ENCODE assay signal across 22 mouse cellular contexts in genomic region chr16:88651952-88652351, GRCm38 (mm10). TPM values are rescaled to one million over a fixed set of nuclear protein-coding genes. Genes with fewer than 3 reads are reported as not detected.
"Had no signal": no experiment of that assay in that cellular context is flagged by ENCODE, and none has a peak within 500 bp of the region (broad histone marks: within the 10 kb centered on the region; RNA-seq: fewer than 3 reads in every experiment).

No protein-coding gene starts in this region.

- ATAC-seq: hindbrain, embryonic 16.5 days; liver, postnatal 0 days; lung, postnatal 0 days; midbrain, embryonic 13.5 days; midbrain, embryonic 16.5 days had no signal

- H3K4me2 ChIP-seq: limb, embryonic 12.5 days; limb, embryonic 15.5 days; liver, embryonic 11.5 days; lung, embryonic 14.5 days; midbrain, embryonic 13.5 days had no signal

- H3K4me3 ChIP-seq: limb, embryonic 12.5 days; limb, embryonic 15.5 days; midbrain, embryonic 13.5 days had no signal

- DNase-seq: left cerebral cortex, postnatal 4 days; liver, postnatal 0 days; lung, embryonic 14.5 days; thymus, adult 18-20 months; thymus, postnatal 36 days had no signal

- H3K9me3 ChIP-seq: limb, embryonic 12.5 days; limb, embryonic 15.5 days; midbrain, embryonic 13.5 days had no signal

- H3K27ac ChIP-seq: limb, embryonic 12.5 days; limb, embryonic 15.5 days; liver, embryonic 14.5 days; macrophage; midbrain, embryonic 13.5 days had no signal

- H3K27me3 ChIP-seq: limb, embryonic 12.5 days; limb, embryonic 15.5 days; midbrain, embryonic 13.5 days had no signal

- H3K36me3 ChIP-seq: limb, embryonic 12.5 days; limb, embryonic 15.5 days; midbrain, embryonic 13.5 days had no signal

- H3K9ac ChIP-seq: limb, embryonic 12.5 days; limb, embryonic 15.5 days; liver, embryonic 14.5 days; liver, postnatal 0 days; lung, embryonic 14.5 days; midbrain, embryonic 13.5 days had no signal

- H3K4me1 ChIP-seq: limb, embryonic 12.5 days; limb, embryonic 15.5 days; midbrain, embryonic 13.5 days had no signal

RNA-seq across cellular contexts. Expression of gene Krtap26-1, which starts 4.4 kb away (rescaled TPM):
- polyA plus RNA-seq: hindbrain, embryonic 16.5 days; intestine, embryonic 16.5 days; limb, embryonic 12.5 days; limb, embryonic 15.5 days; liver, embryonic 11.5 days; liver, embryonic 14.5 days; liver, postnatal 0 days; lung, embryonic 14.5 days; lung, postnatal 0 days; macrophage; midbrain, embryonic 13.5 days; midbrain, embryonic 16.5 days; neural tube, embryonic 11.5 days; neural tube, embryonic 14.5 days; small intestine, adult 2 months; spleen, adult 2 months; stomach, embryonic 16.5 days; testis, adult 2 months; urinary bladder, adult 2 months had no signal

RNA-seq across cellular contexts. Expression of gene Krtap27-1, which starts 19.5 kb away (rescaled TPM):
- polyA plus RNA-seq: hindbrain, embryonic 16.5 days; intestine, embryonic 16.5 days; limb, embryonic 12.5 days; limb, embryonic 15.5 days; liver, embryonic 11.5 days; liver, embryonic 14.5 days; liver, postnatal 0 days; lung, embryonic 14.5 days; lung, postnatal 0 days; macrophage; midbrain, embryonic 13.5 days; midbrain, embryonic 16.5 days; neural tube, embryonic 11.5 days; neural tube, embryonic 14.5 days; small intestine, adult 2 months; spleen, adult 2 months; stomach, embryonic 16.5 days; testis, adult 2 months; urinary bladder, adult 2 months had no signal

RNA-seq across cellular contexts. Expression of gene 2310079G19Rik, which starts 24.5 kb away (rescaled TPM):
- polyA plus RNA-seq: hindbrain, embryonic 16.5 days; intestine, embryonic 16.5 days; limb, embryonic 12.5 days; liver, embryonic 11.5 days; liver, embryonic 14.5 days; liver, postnatal 0 days; lung, embryonic 14.5 days; lung, postnatal 0 days; macrophage; midbrain, embryonic 13.5 days; midbrain, embryonic 16.5 days; neural tube, embryonic 11.5 days; neural tube, embryonic 14.5 days; small intestine, adult 2 months; spleen, adult 2 months; stomach, embryonic 16.5 days; testis, adult 2 months; urinary bladder, adult 2 months had no signal

RNA-seq across cellular contexts. Expression of gene Krtap24-1, which starts 39.9 kb away (rescaled TPM):
- polyA plus RNA-seq: hindbrain, embryonic 16.5 days; intestine, embryonic 16.5 days; limb, embryonic 12.5 days; limb, embryonic 15.5 days; liver, embryonic 11.5 days; liver, embryonic 14.5 days; liver, postnatal 0 days; lung, embryonic 14.5 days; lung, postnatal 0 days; macrophage; midbrain, embryonic 13.5 days; midbrain, embryonic 16.5 days; neural tube, embryonic 11.5 days; neural tube, embryonic 14.5 days; small intestine, adult 2 months; spleen, adult 2 months; stomach, embryonic 16.5 days; urinary bladder, adult 2 months had no signal

RNA-seq across cellular contexts. Expression of gene 2310061N02Rik, which starts 55.8 kb away (rescaled TPM):
- polyA plus RNA-seq: hindbrain, embryonic 16.5 days; intestine, embryonic 16.5 days; limb, embryonic 12.5 days; limb, embryonic 15.5 days; liver, embryonic 11.5 days; liver, embryonic 14.5 days; liver, postnatal 0 days; lung, embryonic 14.5 days; lung, postnatal 0 days; macrophage; midbrain, embryonic 13.5 days; midbrain, embryonic 16.5 days; neural tube, embryonic 11.5 days; neural tube, embryonic 14.5 days; small intestine, adult 2 months; spleen, adult 2 months; stomach, embryonic 16.5 days; testis, adult 2 months; urinary bladder, adult 2 months had no signal
